Mouse (Mus musculus): Measurements from ENCODE around the gene Myh9. TPM values are rescaled to one million over a fixed set of nuclear protein-coding genes. Genes with fewer than 3 reads are reported as not detected.

Myh9 gene
- polyA plus RNA-seq, 1 experiment from 2014 or later, result 59.3 TPM

DNA sequence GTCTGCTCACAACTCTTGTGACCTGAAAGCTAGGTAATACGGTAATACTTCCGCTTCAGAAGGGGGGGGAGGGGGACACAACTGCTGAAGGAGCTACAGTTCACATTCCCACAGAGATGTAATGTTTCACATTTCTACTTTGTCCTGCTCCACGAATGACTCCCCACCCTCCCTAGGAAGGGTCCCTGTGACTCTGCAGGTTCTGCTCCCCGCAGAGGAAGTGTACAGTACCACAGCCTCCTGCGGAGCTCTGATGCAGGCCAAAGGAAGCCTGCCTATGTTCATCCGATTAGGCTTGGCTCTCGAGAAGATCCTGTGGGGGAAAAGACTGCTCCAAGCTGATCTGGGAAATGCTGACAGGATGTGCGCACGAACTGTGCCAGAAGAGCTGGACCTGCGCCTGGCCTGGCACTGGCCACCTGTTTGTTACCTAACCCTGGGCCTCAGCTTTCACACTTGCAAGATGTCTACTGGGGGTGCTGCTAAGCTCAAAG, 22.0 kb downstream of the Myh9 start:
- peak; percentile 61 for DNase-seq (ENCODE audit: low spot score)

DNA sequence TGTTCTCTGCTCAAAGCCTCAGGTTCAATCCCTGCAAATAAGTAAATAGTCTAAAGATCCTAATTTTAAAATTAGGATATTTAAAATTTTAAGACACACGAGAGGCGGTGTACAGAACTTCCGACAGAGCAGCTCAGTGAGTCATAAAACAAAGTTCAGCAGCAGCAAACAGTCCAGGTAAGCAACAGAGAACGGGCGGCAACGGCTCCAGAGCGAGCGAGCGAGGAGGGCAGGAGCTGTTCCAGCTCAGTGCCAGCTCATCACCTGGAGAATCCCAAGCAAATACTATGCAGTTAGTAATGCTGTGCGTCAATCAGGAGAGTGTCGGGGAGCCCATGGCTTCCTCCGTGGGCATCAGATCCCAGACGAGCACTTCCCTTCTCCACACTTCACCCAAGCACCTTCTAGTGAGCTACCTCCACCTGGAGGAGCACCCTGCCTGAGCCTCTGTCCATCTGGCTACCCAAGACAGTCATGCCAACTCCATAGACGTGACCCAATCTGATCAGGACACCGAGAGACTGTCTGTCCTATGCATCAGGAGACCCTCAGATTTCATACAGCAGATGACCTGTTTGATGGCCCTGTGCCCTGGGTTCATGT, 23.3 kb downstream of the Myh9 start:
- H3K4me1 ChIP-seq (ENCODE audit: insufficient read depth, low read depth, low read length), result peaks cover 68% of the 10 kb centered on the region
- 67% methylated on average over 15 of the region's 15 CpGs for WGBS
- no peak overlapping the region for H3K4me3 ChIP-seq (ENCODE audit: low read depth, low read length)
- ATAC-seq, result no peak
- 0 out of 2 replicates have a peak overlapping the region, but pooled peaks have one; percentile 7 for H3K27ac ChIP-seq (ENCODE audit: low read length)
- H3K9me3 ChIP-seq (ENCODE audit: low read length), result no peaks in the 10 kb centered on the region
- no peak for DNase-seq (ENCODE audit: low spot score)
- no peak overlapping the region for H3K9ac ChIP-seq (replicated peaks; ENCODE audit: low read depth)
- no peak for TF ChIP-seq EP300 (IDR thresholded peaks at IDR 0.05)
- no peak for TF ChIP-seq CTCF (IDR thresholded peaks at IDR 0.05)
- no peak overlapping the region for H3K4me2 ChIP-seq (replicated peaks; ENCODE audit: low read depth, low read length)
- no peaks in the 10 kb centered on the region for H3K27me3 ChIP-seq (replicated peaks; ENCODE audit: insufficient read depth, low read length)
- no peaks in the 10 kb centered on the region for H3K36me3 ChIP-seq (ENCODE audit: insufficient read depth, low read length)

More for the DNA sequence above, 22.0 kb downstream of the Myh9 start:
- H3K27me3 ChIP-seq (replicated peaks; ENCODE audit: insufficient read depth, low read length), result no peaks in the 10 kb centered on the region
- H3K27ac ChIP-seq (ENCODE audit: low read length), result peak overlapping the region; percentile 90
- peak; percentile 31; the same call in 1 of the 2 replicates for TF ChIP-seq EP300 (IDR thresholded peaks at IDR 0.05)
- TF ChIP-seq CTCF (IDR thresholded peaks at IDR 0.05), result peak; percentile 3; the same call in 1 of the 2 replicates
- H3K9ac ChIP-seq (replicated peaks; ENCODE audit: low read depth), result 0 out of 2 replicates have a peak overlapping the region, but pooled peaks have one; percentile 12
- peaks cover 68% of the 10 kb centered on the region for H3K4me1 ChIP-seq (ENCODE audit: insufficient read depth, low read depth, low read length)
- H3K4me2 ChIP-seq (replicated peaks; ENCODE audit: low read depth, low read length), result no peak overlapping the region
- H3K36me3 ChIP-seq (ENCODE audit: insufficient read depth, low read length), result no peaks in the 10 kb centered on the region
- 27% methylated on average over 10 of the region's 10 CpGs for WGBS
- no peak overlapping the region for H3K4me3 ChIP-seq (ENCODE audit: low read depth, low read length)
- ATAC-seq, result peak; percentile 15
- no peaks in the 10 kb centered on the region for H3K9me3 ChIP-seq (ENCODE audit: low read length)

DNA sequence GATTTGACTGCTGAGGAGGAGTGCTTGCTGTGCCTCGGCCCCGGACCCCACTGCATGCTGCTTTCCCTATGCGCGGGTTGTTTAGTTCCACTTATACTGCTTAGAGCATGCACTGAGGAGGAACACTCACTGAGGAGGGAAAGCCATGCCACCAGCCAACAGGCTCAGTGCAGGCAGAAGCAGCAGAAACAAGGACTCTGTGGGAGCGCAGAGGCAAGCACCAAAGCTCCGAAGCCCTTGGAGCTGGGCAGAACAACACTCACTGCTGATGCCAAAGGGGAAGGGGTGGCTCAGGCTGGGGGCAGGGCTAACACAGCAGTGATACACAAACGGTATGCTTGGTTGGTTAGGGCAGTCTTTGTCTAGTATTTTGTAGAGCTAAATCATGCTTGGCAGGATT, 24.6 kb downstream of the Myh9 start:
- H3K4me3 ChIP-seq (ENCODE audit: low read depth, low read length), result no peak overlapping the region
- whole genome bisulfite sequencing, result 36% methylated on average over 7 of the region's 7 CpGs
- H3K27me3 ChIP-seq (replicated peaks; ENCODE audit: insufficient read depth, low read length), result no peaks in the 10 kb centered on the region
- H3K4me1 ChIP-seq (ENCODE audit: insufficient read depth, low read depth, low read length), result peaks cover 57% of the 10 kb centered on the region
- H3K4me2 ChIP-seq (replicated peaks; ENCODE audit: low read depth, low read length), result no peak overlapping the region
- H3K27ac ChIP-seq (ENCODE audit: low read length), result peak overlapping the region; percentile 33; the same call in 1 of the 2 replicates
- TF ChIP-seq EP300 (IDR thresholded peaks at IDR 0.05) (no peak), CTCF (IDR thresholded peaks at IDR 0.05) (no peak)
- H3K36me3 ChIP-seq (ENCODE audit: insufficient read depth, low read length), result peaks cover 8% of the 10 kb centered on the region; the same call in 1 of the 2 replicates
- ATAC-seq (no peak), DNase-seq (ENCODE audit: low spot score) (no peak)
- H3K9me3 ChIP-seq (ENCODE audit: low read length), result no peaks in the 10 kb centered on the region
- H3K9ac ChIP-seq (replicated peaks; ENCODE audit: low read depth), result no peak overlapping the region

DNA sequence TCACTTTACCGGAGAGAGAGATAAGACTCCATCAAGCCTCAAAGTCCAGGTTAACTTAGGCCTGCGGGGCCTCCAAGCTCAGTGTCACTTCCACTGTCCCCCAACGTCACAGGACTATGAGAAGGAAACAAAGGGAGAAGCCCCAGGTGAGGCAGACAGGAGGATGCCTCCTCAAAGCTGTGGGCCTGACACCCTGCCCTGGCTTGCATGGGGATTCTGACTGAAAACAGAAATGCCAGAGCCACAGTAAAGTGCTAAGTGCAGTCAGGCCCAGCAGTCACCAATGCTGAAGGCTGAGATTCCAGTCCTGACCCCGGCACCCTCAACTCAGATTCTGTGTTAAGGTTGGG, 25.4 kb downstream of the Myh9 start:
- Histone ChIP-seq H3K27ac (ENCODE audit: low read length) (peak overlapping the region; percentile 74), H3K27me3 (replicated peaks; ENCODE audit: insufficient read depth, low read length) (no peaks in the 10 kb centered on the region), H3K4me1 (ENCODE audit: insufficient read depth, low read depth, low read length) (peaks cover 53% of the 10 kb centered on the region), H3K4me3 (ENCODE audit: low read depth, low read length) (no peak overlapping the region; the same call in 1 of the 2 replicates), H3K4me2 (replicated peaks; ENCODE audit: low read depth, low read length) (no peak overlapping the region), H3K36me3 (ENCODE audit: insufficient read depth, low read length) (peaks cover 16% of the 10 kb centered on the region; the same call in 1 of the 2 replicates), H3K9me3 (ENCODE audit: low read length) (no peaks in the 10 kb centered on the region), H3K9ac (replicated peaks; ENCODE audit: low read depth) (no peak overlapping the region)
- no peak for DNase-seq (ENCODE audit: low spot score)
- ATAC-seq, result no peak
- no peak for TF ChIP-seq CTCF (IDR thresholded peaks at IDR 0.05)
- no peak for TF ChIP-seq EP300 (IDR thresholded peaks at IDR 0.05)
- 27% methylated on average over 4 of the region's 4 CpGs for WGBS

DNA sequence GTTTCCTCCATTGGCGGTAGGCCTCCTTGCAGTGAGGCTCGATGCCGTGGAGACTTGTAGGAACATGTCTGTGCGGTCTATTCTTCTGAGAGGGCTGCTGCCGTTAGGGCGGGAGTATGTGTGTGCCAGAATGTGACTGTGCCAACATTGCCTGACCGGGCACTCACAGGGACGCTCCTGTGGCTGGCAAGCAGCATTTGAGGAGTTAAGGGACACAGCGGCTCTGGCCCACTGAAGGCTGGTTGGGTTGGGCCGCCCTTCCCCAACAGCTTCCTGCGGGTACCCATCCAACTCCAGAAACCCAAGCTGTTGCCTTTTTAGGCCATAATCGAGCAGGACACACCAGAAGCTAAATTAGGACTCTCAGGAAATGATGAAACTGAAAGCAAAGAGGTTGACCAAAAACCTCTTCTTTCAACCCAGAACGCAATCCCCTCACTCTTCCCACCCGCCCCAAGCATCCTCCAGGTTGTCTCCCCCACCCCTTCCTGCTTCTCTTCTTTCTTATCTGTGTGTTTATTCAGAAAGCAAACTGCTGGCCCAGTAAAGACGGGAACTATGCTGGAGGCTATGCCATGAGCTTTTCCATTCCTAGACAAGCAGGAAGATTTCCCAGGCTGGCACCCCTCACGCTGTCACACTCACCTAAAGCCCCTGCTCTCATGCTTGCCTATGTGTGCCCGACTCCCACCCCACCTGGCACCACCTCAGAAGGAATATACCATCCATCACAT, 25.9 kb downstream of the Myh9 start:
- WGBS, result 16% methylated on average over 17 of the region's 17 CpGs
- Histone ChIP-seq H3K4me1 (ENCODE audit: insufficient read depth, low read depth, low read length) (peaks cover 48% of the 10 kb centered on the region), H3K4me2 (replicated peaks; ENCODE audit: low read depth, low read length) (peak overlapping the region; percentile 6), H3K36me3 (ENCODE audit: insufficient read depth, low read length) (peaks cover 17% of the 10 kb centered on the region; the same call in 1 of the 2 replicates), H3K9me3 (ENCODE audit: low read length) (no peaks in the 10 kb centered on the region), H3K9ac (replicated peaks; ENCODE audit: low read depth) (no peak overlapping the region), H3K4me3 (ENCODE audit: low read depth, low read length) (no peak overlapping the region), H3K27ac (ENCODE audit: low read length) (peak overlapping the region; percentile 74), H3K27me3 (replicated peaks; ENCODE audit: insufficient read depth, low read length) (no peaks in the 10 kb centered on the region)
- ATAC-seq (peak; percentile 54), DNase-seq (ENCODE audit: low spot score) (peak; percentile 63)
- no peak for TF ChIP-seq EP300 (IDR thresholded peaks at IDR 0.05)
- no peak for TF ChIP-seq CTCF (IDR thresholded peaks at IDR 0.05)

DNA sequence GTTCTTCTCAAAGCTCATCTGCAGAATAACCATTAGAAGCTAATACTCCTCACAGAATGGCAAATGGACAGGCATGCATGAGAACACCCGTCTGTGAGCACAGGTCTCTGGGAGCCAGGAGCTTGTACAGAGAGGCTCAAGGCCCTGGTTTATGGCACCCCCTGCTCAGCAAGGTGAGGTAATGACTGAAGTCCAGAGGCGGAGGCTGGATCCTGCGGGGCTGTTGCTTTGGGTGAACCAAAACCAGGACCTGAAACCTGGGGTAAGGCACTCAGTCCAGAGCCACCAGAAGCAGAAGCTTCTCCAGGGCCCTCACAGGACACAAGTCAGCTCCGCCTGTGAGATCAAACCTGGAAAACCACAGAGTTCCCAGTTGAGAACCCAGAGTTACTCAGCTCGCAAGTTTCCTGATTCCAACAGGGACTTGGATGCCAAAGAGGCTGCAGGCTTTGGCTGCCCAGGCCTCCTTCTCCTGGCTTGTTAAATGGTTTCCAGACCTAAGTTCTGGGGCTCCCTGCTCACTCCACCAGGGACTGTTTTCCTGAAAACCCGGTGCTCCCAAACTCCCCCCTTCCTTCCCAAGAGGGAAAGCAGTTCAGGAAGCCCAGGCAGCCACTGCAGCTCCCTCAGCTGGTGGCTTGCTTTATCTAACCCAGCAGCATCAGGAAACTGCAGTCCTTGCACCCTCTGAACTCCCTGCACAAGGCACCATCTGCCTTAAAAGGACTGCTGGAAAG, 28.2 kb downstream of the Myh9 start:
- H3K4me3 ChIP-seq (ENCODE audit: low read depth, low read length), result no peak overlapping the region
- DNase-seq (ENCODE audit: low spot score) (no peak), ATAC-seq (peak; percentile 13; the same call in 1 of the 2 replicates)
- H3K9ac ChIP-seq (replicated peaks; ENCODE audit: low read depth), result no peak overlapping the region
- H3K36me3 ChIP-seq (ENCODE audit: insufficient read depth, low read length), result peaks cover 17% of the 10 kb centered on the region; the same call in 1 of the 2 replicates
- H3K4me1 ChIP-seq (ENCODE audit: insufficient read depth, low read depth, low read length), result peaks cover 31% of the 10 kb centered on the region; the same call in 1 of the 2 replicates
- 53% methylated on average over 6 of the region's 6 CpGs for WGBS
- no peaks in the 10 kb centered on the region for H3K27me3 ChIP-seq (replicated peaks; ENCODE audit: insufficient read depth, low read length)
- H3K27ac ChIP-seq (ENCODE audit: low read length), result peak overlapping the region; percentile 8; the same call in 1 of the 2 replicates
- no peak overlapping the region for H3K4me2 ChIP-seq (replicated peaks; ENCODE audit: low read depth, low read length)
- no peak for TF ChIP-seq EP300 (IDR thresholded peaks at IDR 0.05)
- TF ChIP-seq CTCF (IDR thresholded peaks at IDR 0.05), result peak; percentile 60
- H3K9me3 ChIP-seq (ENCODE audit: low read length), result no peaks in the 10 kb centered on the region

All from lung, postnatal 0 days (tissue).